Mouse (Mus musculus) heart, postnatal 0 days (tissue): Measurements from ENCODE around the gene Prr15l. TPM values are rescaled to one million over a fixed set of nuclear protein-coding genes. Genes with fewer than 3 reads are reported as not detected.

ENCODE experiments used
- ATAC-seq: fragments of 200-750 bp; cut with Nextera tagmentation; 2 replicates; pipeline ENCODE4 v1.8.0; 2017; ENCODE audit warnings: low read depth, moderate number of reproducible peaks, moderate library complexity; ENCODE audit not compliant: insufficient read depth
- DNase-seq: peaks from one replicate; pipeline ENCODE4 v3.0.0-alpha.2; 2016; ENCODE audit warnings: low spot score
- H3K27ac ChIP-seq: fragments of 300-500 bp; sonication (generic); 2 replicates; pipeline ENCODE4 v1.5.1; 2014; ENCODE audit warnings: low read depth, mild to moderate bottlenecking
- H3K27me3 ChIP-seq: fragments of 300-500 bp; sonication (generic); 2 replicates; pipeline ENCODE4 v1.6.1; 2014; ENCODE audit warnings: low read length, mixed read lengths; ENCODE audit not compliant: control insufficient read depth, insufficient read depth
- H3K36me3 ChIP-seq: fragments of 300-500 bp; sonication (generic); replicated peaks from 2 replicates; pipeline ENCODE4 v1.6.1; 2014; ENCODE audit warnings: low read length, mixed read lengths; ENCODE audit not compliant: control insufficient read depth, insufficient read depth
- H3K4me1 ChIP-seq: fragments of 300-500 bp; sonication (generic); 2 replicates; pipeline ENCODE4 v1.6.1; 2014; ENCODE audit warnings: antibody characterized with exemption; ENCODE audit not compliant: control insufficient read depth, insufficient read depth
- H3K4me2 ChIP-seq: fragments of 300-500 bp; sonication (generic); 2 replicates; pipeline ENCODE4 v1.6.1; 2014; ENCODE audit warnings: low read depth, mild to moderate bottlenecking, low read length, moderate library complexity
- H3K4me3 ChIP-seq: fragments of 300-500 bp; sonication (generic); 2 replicates; pipeline ENCODE4 v1.5.1; 2014; ENCODE audit warnings: low read depth, low read length
- H3K9ac ChIP-seq: fragments of 300-500 bp; sonication (generic); replicated peaks from 2 replicates; pipeline ENCODE4 v1.6.1; 2014; ENCODE audit warnings: low read depth, low read length, mixed read lengths
- H3K9me3 ChIP-seq: fragments of 300-500 bp; sonication (generic); replicated peaks from 2 replicates; pipeline ENCODE4 v1.6.1; 2016; ENCODE audit warnings: low read length; ENCODE audit not compliant: control insufficient read depth
- CTCF ChIP-seq: IDR thresholded peaks from 2 replicates; pipeline ENCODE4 v1.5.1; 2016; ENCODE audit warnings: antibody characterized with exemption, control low read depth, low read depth
- EP300 ChIP-seq: IDR thresholded peaks from 2 replicates; pipeline ENCODE4 v1.6.1; 2016; ENCODE audit warnings: antibody characterized with exemption, low read depth
- WGBS: fragments of 180-500 bp; shearing (Covaris S2); extraction: QIAGEN DNeasy Blood & Tissue Kit; methylation state at CpG from one replicate; pipeline ENCODE4 v1.1.7; 2014; 5-methylcytosine and 5-hydroxymethylcytosine counted together
- polyA plus RNA-seq: library from polyadenylated mRNA; unstranded; fragments of >200 nt; fragmentation: Nextera tagmentation; extraction: Ambion mirVana; gene quantifications from 2 replicates; pipeline ENCODE4 v1.2.1, GENCODE M21; 2015
- total RNA-seq: library from RNA; depleted of rRNA; stranded (reverse); fragments of >200 nt; gene quantifications from 2 replicates; pipeline ENCODE4 v1.2.3, GENCODE M21; 2014; ENCODE audit warnings: low replicate concordance

The Prr15l gene
- total and polyA plus RNA-seq, 2 experiments from 2014 or later = 1.2 TPM; not detected in 1

GRCm38 (mm10) chr11:96891784-96892527 is 35.9 kb upstream of the Prr15l start:
- no peaks in the 10 kb centered on the region; the same call in 1 of the 2 replicates for H3K4me1 ChIP-seq
- no peaks in the 10 kb centered on the region for H3K36me3 ChIP-seq
- DNase-seq (no peak), ATAC-seq (no peak)
- H3K9me3 ChIP-seq = no peaks in the 10 kb centered on the region
- TF ChIP-seq EP300 (no peak), CTCF (no peak)
- H3K4me2 ChIP-seq = no peak overlapping the region
- H3K27ac ChIP-seq = no peak overlapping the region
- no peak overlapping the region for H3K9ac ChIP-seq
- H3K27me3 ChIP-seq = no peaks in the 10 kb centered on the region
- no peak overlapping the region for H3K4me3 ChIP-seq
- 64% methylated on average over 14 of the region's 14 CpGs for WGBS

DNA sequence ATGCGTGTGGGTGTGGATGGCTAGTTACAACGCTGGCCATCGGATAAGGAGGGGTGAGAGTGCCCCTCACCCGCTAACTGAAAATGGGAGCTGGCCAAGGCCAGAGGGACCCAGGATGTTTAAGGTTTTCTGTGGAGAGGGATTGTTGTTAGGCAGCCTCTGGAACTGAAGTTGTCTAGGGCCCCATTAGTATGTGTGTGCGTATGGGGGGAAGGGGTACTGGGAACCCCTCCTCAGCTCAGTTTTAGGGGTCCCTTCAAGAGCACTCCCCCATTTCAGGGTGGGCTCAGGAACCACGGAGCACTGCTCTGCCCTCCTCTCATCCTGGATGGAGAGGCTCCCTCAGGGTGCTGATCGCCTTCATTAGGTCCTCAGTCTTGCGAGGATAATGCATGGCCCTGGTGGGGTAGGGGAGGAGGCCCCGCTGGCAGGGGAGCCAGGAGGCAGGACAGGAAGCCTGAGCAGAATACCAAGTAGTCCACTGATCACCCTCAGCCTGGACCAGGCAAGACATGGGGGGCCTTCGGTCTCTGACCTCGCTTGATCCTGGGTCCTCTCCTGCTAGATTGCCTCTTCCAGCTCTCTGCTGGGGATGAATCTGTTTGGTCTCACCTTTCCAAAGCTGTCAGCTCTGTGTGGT is 34.6 kb upstream of the Prr15l start:
- ATAC-seq (no peak), DNase-seq (no peak)
- 55% methylated on average over 11 of the region's 11 CpGs for WGBS
- Histone ChIP-seq H3K4me2 (no peak overlapping the region), H3K27ac (no peak overlapping the region), H3K4me1 (no peaks in the 10 kb centered on the region; the same call in 1 of the 2 replicates), H3K9me3 (no peaks in the 10 kb centered on the region), H3K36me3 (no peaks in the 10 kb centered on the region), H3K9ac (no peak overlapping the region), H3K4me3 (no peak overlapping the region), H3K27me3 (no peaks in the 10 kb centered on the region)
- TF ChIP-seq CTCF = no peak
- TF ChIP-seq EP300 = no peak

DNA sequence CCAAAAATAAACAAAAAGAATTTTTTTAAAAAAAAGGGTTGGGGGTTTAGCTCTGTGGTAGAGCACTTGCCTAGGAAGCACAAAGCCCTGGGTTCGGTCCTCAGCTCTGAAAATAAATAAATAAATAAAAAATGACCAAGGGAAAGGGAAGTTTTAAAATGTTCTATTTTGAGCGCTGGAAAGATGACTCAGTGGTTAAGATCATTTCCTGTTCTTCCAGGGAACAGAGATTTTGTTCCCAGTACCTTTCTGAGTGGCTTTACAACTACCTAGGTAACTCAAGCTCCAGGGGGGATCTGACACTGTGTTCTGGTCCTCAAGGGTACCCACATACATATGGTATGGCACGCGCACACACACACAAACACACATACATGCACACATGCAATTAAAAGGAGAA is 32.0 kb upstream of the Prr15l start:
- peak overlapping the region; percentile 51 for H3K27ac ChIP-seq
- H3K9me3 ChIP-seq = no peaks in the 10 kb centered on the region
- WGBS = 69% methylated on average over 4 of the region's 4 CpGs
- DNase-seq (no peak), ATAC-seq (no peak)
- H3K4me3 ChIP-seq = no peak overlapping the region
- H3K27me3 ChIP-seq = no peaks in the 10 kb centered on the region
- TF ChIP-seq CTCF (no peak), EP300 (no peak)
- no peak overlapping the region for H3K9ac ChIP-seq
- no peaks in the 10 kb centered on the region for H3K36me3 ChIP-seq
- no peaks in the 10 kb centered on the region; the same call in 1 of the 2 replicates for H3K4me1 ChIP-seq
- H3K4me2 ChIP-seq = no peak overlapping the region

GRCm38 (mm10) chr11:96899449-96900306 is 28.2 kb upstream of the Prr15l start:
- H3K4me3 ChIP-seq = no peak overlapping the region
- TF ChIP-seq EP300 = no peak
- no peak for TF ChIP-seq CTCF
- DNase-seq (no peak), ATAC-seq (no peak)
- 58% methylated on average over 13 of the region's 13 CpGs for WGBS
- no peaks in the 10 kb centered on the region; the same call in 1 of the 2 replicates for H3K4me1 ChIP-seq
- H3K27me3 ChIP-seq = no peaks in the 10 kb centered on the region
- H3K9ac ChIP-seq = no peak overlapping the region
- no peak overlapping the region for H3K4me2 ChIP-seq
- no peak overlapping the region for H3K27ac ChIP-seq
- no peaks in the 10 kb centered on the region for H3K9me3 ChIP-seq
- H3K36me3 ChIP-seq = no peaks in the 10 kb centered on the region

DNA sequence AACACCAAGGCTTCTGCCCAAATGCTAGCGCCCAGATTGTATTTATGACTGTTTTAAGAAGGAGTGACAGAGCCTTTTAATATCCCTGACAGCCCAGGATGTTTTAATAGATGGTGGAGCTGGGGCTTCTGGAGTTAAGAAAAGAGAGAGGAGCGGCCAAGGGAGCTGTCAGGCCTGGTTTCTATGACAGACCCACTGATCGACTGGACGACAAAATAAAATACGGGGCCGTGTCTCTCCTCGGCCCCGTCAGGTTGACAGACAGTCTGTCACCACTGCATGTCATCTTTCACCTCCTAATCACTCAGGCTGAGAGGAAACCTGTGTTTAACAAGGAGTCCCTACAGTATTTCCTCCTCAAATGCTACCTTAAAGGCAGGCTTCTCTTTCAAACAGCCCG is 26.6 kb upstream of the Prr15l start:
- no peak for TF ChIP-seq CTCF
- no peak for TF ChIP-seq EP300
- ATAC-seq (no peak), DNase-seq (no peak)
- no peak overlapping the region for H3K4me3 ChIP-seq
- 52% methylated on average over 9 of the region's 9 CpGs for WGBS
- H3K27me3 ChIP-seq = no peaks in the 10 kb centered on the region
- H3K9me3 ChIP-seq = no peaks in the 10 kb centered on the region
- 0 out of 2 replicates have a peak, but pooled peaks cover 5% of the 10 kb centered on the region for H3K4me1 ChIP-seq
- H3K9ac ChIP-seq = no peak overlapping the region
- H3K36me3 ChIP-seq = no peaks in the 10 kb centered on the region
- H3K4me2 ChIP-seq = no peak overlapping the region
- H3K27ac ChIP-seq = no peak overlapping the region
